Mouse (Mus musculus) myocyte (in vitro differentiated cells): ENCODE measurements around the gene Gmds. TPM values are rescaled to one million over a fixed set of nuclear protein-coding genes. Genes with fewer than 3 reads are reported as not detected.

Source experiments
- H3K27me3 ChIP-seq: one replicate; pipeline ENCODE4 v1.6.1; 2011; ENCODE audit not compliant: control insufficient read depth, insufficient read depth, insufficient read length
- H3K36me3 ChIP-seq: one replicate; pipeline ENCODE4 v1.6.1; 2011; ENCODE audit not compliant: control insufficient read depth, insufficient read depth
- H3K4me2 ChIP-seq: one replicate; pipeline ENCODE4 v1.6.1; 2011; ENCODE audit warnings: low read depth, control low read depth
- H3K4me3 ChIP-seq: one replicate; pipeline ENCODE4 v1.5.1; 2011; ENCODE audit warnings: mild to moderate bottlenecking, control low read depth, moderate library complexity
- H3K79me2 ChIP-seq: one replicate; pipeline ENCODE4 v1.6.1; 2011; ENCODE audit not compliant: control insufficient read depth, insufficient read depth
- H3ac ChIP-seq: one replicate; pipeline ENCODE4 v1.6.1; 2011; ENCODE audit not compliant: control insufficient read depth, insufficient read length
- CEBPB ChIP-seq: IDR thresholded peaks from 2 replicates; pipeline ENCODE4 v1.6.1; 2011; ENCODE audit warnings: mild to moderate bottlenecking, moderate library complexity; ENCODE audit not compliant: poor library complexity, insufficient read depth, severe bottlenecking
- E2F4 ChIP-seq: IDR thresholded peaks from one replicate; pipeline ENCODE4 v1.6.1; 2011; ENCODE audit warnings: mild to moderate bottlenecking, control low read depth, moderate library complexity; ENCODE audit not compliant: insufficient read depth
- MAX ChIP-seq: IDR thresholded peaks from one replicate; pipeline ENCODE4 v1.6.1; 2011; ENCODE audit warnings: low read depth, mild to moderate bottlenecking, control low read depth
- MYOD1 ChIP-seq, 3 experiments: IDR thresholded peaks; one replicate each; pipeline ENCODE4 v1.6.1; 2011; ENCODE audit warnings: control low read depth in 2 of 3, low read depth in 2 of 3, mild to moderate bottlenecking in 2 of 3, moderate library complexity in 1 of 3; ENCODE audit not compliant: insufficient read length in 2 of 3, control insufficient read depth in 1 of 3
- MYOG ChIP-seq, 3 experiments: IDR thresholded peaks; one replicate each; pipeline ENCODE4 v1.6.1; 2011; ENCODE audit warnings: control low read depth in 2 of 3, low read depth in 2 of 3, mild to moderate bottlenecking in 2 of 3; ENCODE audit not compliant: insufficient read length in 2 of 3, control insufficient read depth in 1 of 3, insufficient read depth in 1 of 3
- POLR2A ChIP-seq: IDR thresholded peaks from one replicate; pipeline ENCODE4 v1.6.1; 2011; ENCODE audit warnings: low read depth, mild to moderate bottlenecking, control low read depth, moderate library complexity; ENCODE audit not compliant: insufficient read length
- POLR2AphosphoS2 ChIP-seq: IDR thresholded peaks from one replicate; pipeline ENCODE4 v1.6.1; 2011; ENCODE audit warnings: low read depth, control low read depth; ENCODE audit not compliant: insufficient read length
- REST ChIP-seq: IDR thresholded peaks from one replicate; pipeline ENCODE4 v1.6.1; 2011; ENCODE audit warnings: mild to moderate bottlenecking, control low read depth, moderate library complexity; ENCODE audit not compliant: insufficient read depth, insufficient read length
- SRF ChIP-seq: IDR thresholded peaks from one replicate; pipeline ENCODE4 v1.6.1; 2011; ENCODE audit warnings: low read depth; ENCODE audit not compliant: control insufficient read depth, insufficient read length
- TCF12 ChIP-seq: IDR thresholded peaks from one replicate; pipeline ENCODE4 v1.6.1; 2011; ENCODE audit warnings: mild to moderate bottlenecking, control low read depth; ENCODE audit not compliant: poor library complexity, insufficient read depth, severe bottlenecking
- TCF3 ChIP-seq: IDR thresholded peaks from one replicate; pipeline ENCODE4 v1.6.1; 2011; ENCODE audit warnings: low read depth, control low read depth; ENCODE audit not compliant: insufficient read length
- USF1 ChIP-seq: IDR thresholded peaks from one replicate; pipeline ENCODE4 v1.6.1; 2011; ENCODE audit warnings: low read depth, mild to moderate bottlenecking, control low read depth, moderate library complexity
- polyA plus RNA-seq: library from polyadenylated mRNA; unstranded; fragments of >200 nt; fragmentation: generic; extraction: Trizol; gene quantifications from one replicate; pipeline ENCODE4 v1.2.1, GENCODE M21; 2012; ENCODE audit warnings: missing spikeins

Gmds gene
- polyA plus RNA-seq, 1 experiment = 13.1 TPM

GRCm38 (mm10) chr13:32143651-32144050, 194.9 kb downstream of the Gmds start:
- H3K79me2 ChIP-seq = no peaks in the 10 kb centered on the region
- no peak for TF ChIP-seq TCF3
- no peak for TF ChIP-seq CEBPB
- TF ChIP-seq SRF = no peak
- TF ChIP-seq E2F4 = no peak
- no peak for TF ChIP-seq POLR2A
- TF ChIP-seq USF1 = no peak
- H3K4me3 ChIP-seq = no peak overlapping the region
- no peak overlapping the region for H3ac ChIP-seq
- no peaks in the 10 kb centered on the region for H3K36me3 ChIP-seq
- H3K27me3 ChIP-seq = no peaks in the 10 kb centered on the region
- H3K4me2 ChIP-seq = no peak overlapping the region

GRCm38 (mm10) chr13:32134663-32135273, 203.8 kb downstream of the Gmds start:
- H3K79me2 ChIP-seq = no peaks in the 10 kb centered on the region
- no peak overlapping the region for H3K4me2 ChIP-seq
- H3ac ChIP-seq = no peak overlapping the region
- H3K4me3 ChIP-seq = no peak overlapping the region
- TF ChIP-seq CEBPB = no peak
- no peak for TF ChIP-seq POLR2A
- no peak for TF ChIP-seq TCF3
- no peak for TF ChIP-seq MYOD1 (IDR thresholded peaks at IDR 0.05; ENCODE audit: control insufficient read depth in 1 of 3, insufficient read length in 2 of 3, low read depth in 2 of 3)
- TF ChIP-seq POLR2AphosphoS2 = no peak
- no peak for TF ChIP-seq SRF
- no peak for TF ChIP-seq REST
- no peak for TF ChIP-seq USF1
- TF ChIP-seq MAX = no peak
- no peak for TF ChIP-seq E2F4
- no peak for TF ChIP-seq TCF12
- TF ChIP-seq MYOG (IDR thresholded peaks at IDR 0.05; ENCODE audit: control insufficient read depth in 1 of 3, insufficient read depth in 1 of 3, insufficient read length in 2 of 3, low read depth in 2 of 3) = no peak
- H3K27me3 ChIP-seq = no peaks in the 10 kb centered on the region
- H3K36me3 ChIP-seq = no peaks in the 10 kb centered on the region

GRCm38 (mm10) chr13:32129970-32130369, 208.6 kb downstream of the Gmds start:
- Histone ChIP-seq H3K4me3 (no peak overlapping the region), H3ac (no peak overlapping the region), H3K4me2 (no peak overlapping the region), H3K27me3 (no peaks in the 10 kb centered on the region), H3K79me2 (no peaks in the 10 kb centered on the region), H3K36me3 (no peaks in the 10 kb centered on the region)
- no peak for TF ChIP-seq TCF12
- TF ChIP-seq TCF3 = no peak
- no peak for TF ChIP-seq E2F4
- no peak for TF ChIP-seq CEBPB

- Histone ChIP-seq H3K27me3 (no peaks in the 10 kb centered on the region), H3ac (no peak overlapping the region), H3K4me3 (no peak overlapping the region), H3K79me2 (no peaks in the 10 kb centered on the region), H3K36me3 (no peaks in the 10 kb centered on the region), H3K4me2 (no peak overlapping the region)
- TF ChIP-seq TCF3 (no peak), TCF12 (no peak), POLR2AphosphoS2 (no peak), MAX (no peak), E2F4 (no peak), MYOD1 (IDR thresholded peaks at IDR 0.05; ENCODE audit: control insufficient read depth in 1 of 3, insufficient read length in 2 of 3, low read depth in 2 of 3) (no peak)
These were observed 220.2 kb downstream of the Gmds start for GRCm38 (mm10) chr13:32118386-32118785.

GRCm38 (mm10) chr13:32115468-32115867, 223.1 kb downstream of the Gmds start:
- Histone ChIP-seq H3K4me3 (no peak overlapping the region), H3K27me3 (no peaks in the 10 kb centered on the region)

More at GRCm38 (mm10) chr13:32115468-32115867, 223.1 kb downstream of the Gmds start:
- Histone ChIP-seq H3K36me3 (no peaks in the 10 kb centered on the region), H3ac (no peak overlapping the region), H3K4me2 (no peak overlapping the region), H3K79me2 (no peaks in the 10 kb centered on the region)
- TF ChIP-seq TCF12 (no peak), POLR2A (no peak), POLR2AphosphoS2 (no peak), MYOG (IDR thresholded peaks at IDR 0.05; ENCODE audit: control insufficient read depth in 1 of 3, insufficient read depth in 1 of 3, insufficient read length in 2 of 3, low read depth in 2 of 3) (no peak), E2F4 (no peak), MAX (no peak), REST (no peak), TCF3 (no peak), SRF (no peak), MYOD1 (IDR thresholded peaks at IDR 0.05; ENCODE audit: control insufficient read depth in 1 of 3, insufficient read length in 2 of 3, low read depth in 2 of 3) (no peak), CEBPB (no peak), USF1 (no peak)
